Mouse (Mus musculus): ENCODE measurements around the gene Sox3. TPM values are rescaled to one million over a fixed set of nuclear protein-coding genes. Genes with fewer than 3 reads are reported as not detected.

The Sox3 gene
- 0.21 and 0.65 TPM in 2 replicates for polyA plus RNA-seq (2015; fragmentation: Nextera tagmentation; extraction: Ambion mirVana)

GRCm38 (mm10) chrX:60892801-60893681 lies at the start of gene Sox3:
Gene Sox3, minus strand, starts transcription at chrX:60893430.

Measured in adrenal gland, postnatal 0 days (tissue).